Mouse (Mus musculus) kidney, postnatal 0 days (tissue): ENCODE data around the gene Cabp2. TPM values are rescaled to one million over a fixed set of nuclear protein-coding genes. Genes with fewer than 3 reads are reported as not detected.

Source experiments
- ATAC-seq: fragments of 200-750 bp; cut with Nextera tagmentation; replicated peaks from 2 replicates; pipeline ENCODE4 v1.8.0; 2017; ENCODE audit warnings: low read depth, moderate number of reproducible peaks, moderate TSS enrichment, moderate library complexity; ENCODE audit not compliant: low FRiP score
- DNase-seq: peaks from one replicate; pipeline ENCODE4 v3.0.0-alpha.2; 2016; ENCODE audit warnings: low spot score
- H3K27ac ChIP-seq: fragments of 300-500 bp; sonication (generic); 2 replicates; pipeline ENCODE4 v1.5.1; 2014; ENCODE audit warnings: mild to moderate bottlenecking
- H3K27me3 ChIP-seq: fragments of 300-500 bp; sonication (generic); 2 replicates; pipeline ENCODE4 v1.6.1; 2014; ENCODE audit warnings: low read length, mixed read lengths; ENCODE audit not compliant: insufficient read depth
- H3K36me3 ChIP-seq: fragments of 300-500 bp; sonication (generic); 2 replicates; pipeline ENCODE4 v1.6.1; 2014; ENCODE audit warnings: low read length, mixed read lengths; ENCODE audit not compliant: insufficient read depth
- H3K4me1 ChIP-seq: fragments of 300-500 bp; sonication (generic); replicated peaks from 2 replicates; pipeline ENCODE4 v1.6.1; 2014; ENCODE audit warnings: antibody characterized with exemption, low read length, mixed read lengths; ENCODE audit not compliant: insufficient read depth
- H3K4me2 ChIP-seq: fragments of 300-500 bp; sonication (generic); 2 replicates; pipeline ENCODE4 v1.6.1; 2014; ENCODE audit warnings: mild to moderate bottlenecking, low read length, moderate library complexity, mixed read lengths
- H3K4me3 ChIP-seq: fragments of 300-500 bp; sonication (generic); replicated peaks from 2 replicates; pipeline ENCODE4 v1.5.1; 2014; ENCODE audit warnings: low read depth, low read length
- H3K9ac ChIP-seq: fragments of 300-500 bp; sonication (generic); 2 replicates; pipeline ENCODE4 v1.6.1; 2014; ENCODE audit warnings: low read depth, low read length
- H3K9me3 ChIP-seq: fragments of 300-500 bp; sonication (generic); replicated peaks from 2 replicates; pipeline ENCODE4 v1.6.1; 2016; ENCODE audit warnings: low read length, inconsistent platforms, mixed read lengths
- CTCF ChIP-seq: IDR thresholded peaks from 2 replicates; pipeline ENCODE4 v1.5.1; 2016; ENCODE audit warnings: antibody characterized with exemption, low read depth, mild to moderate bottlenecking, moderate library complexity
- WGBS: fragments of 180-500 bp; shearing (Covaris S2); extraction: QIAGEN DNeasy Blood & Tissue Kit; methylation state at CpG from one replicate; pipeline ENCODE4 v1.1.7; 2014; 5-methylcytosine and 5-hydroxymethylcytosine counted together
- polyA plus RNA-seq: library from polyadenylated mRNA; unstranded; fragments of >200 nt; fragmentation: Nextera tagmentation; extraction: Ambion mirVana; gene quantifications from 2 replicates; pipeline ENCODE4 v1.2.1, GENCODE M21; 2015

The Cabp2 gene
- polyA plus RNA-seq, 1 experiment from 2014 or later: 2.4 TPM

DNA sequence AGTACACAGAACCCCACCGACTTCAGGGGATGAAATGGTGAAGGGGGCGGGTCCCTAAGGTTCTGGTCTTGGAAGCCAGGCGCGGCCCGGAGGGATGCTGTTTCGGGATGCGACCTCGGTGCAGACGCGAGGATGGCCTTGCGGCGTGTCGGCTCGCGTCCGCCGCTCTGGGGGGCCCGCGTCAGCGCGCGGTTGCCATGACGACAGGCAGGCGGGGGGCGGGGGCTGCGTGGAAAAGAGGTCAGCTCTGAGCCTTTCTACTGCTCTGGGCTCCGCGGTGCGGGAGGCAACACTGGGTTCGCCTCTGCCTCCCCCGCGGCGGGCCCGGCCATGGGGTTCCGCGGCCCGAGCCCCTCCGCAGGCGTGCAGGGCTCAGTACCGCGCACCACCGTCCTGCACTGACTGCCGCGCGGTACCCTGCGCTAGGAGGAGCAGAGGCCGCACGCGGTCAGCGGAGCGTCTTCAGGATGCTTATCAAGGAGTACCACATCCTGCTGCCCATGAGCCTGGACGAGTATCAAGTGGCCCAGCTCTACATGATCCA, 19.4 kb downstream of the Cabp2 start:
- Histone ChIP-seq H3K27ac (no peak overlapping the region), H3K9ac (peak overlapping the region; percentile 59), H3K4me3 (peak overlapping the region; percentile 40), H3K27me3 (no peaks in the 10 kb centered on the region), H3K4me1 (peaks cover 26% of the 10 kb centered on the region; the same call in 1 of the 2 replicates), H3K4me2 (peak overlapping the region; percentile 79), H3K9me3 (no peaks in the 10 kb centered on the region), H3K36me3 (0 out of 2 replicates have a peak, but pooled peaks cover 2% of the 10 kb centered on the region)
- no peak for ATAC-seq
- TF ChIP-seq CTCF: no peak
- WGBS: 1% methylated on average over 42 of the region's 52 CpGs
- no peak for DNase-seq

DNA sequence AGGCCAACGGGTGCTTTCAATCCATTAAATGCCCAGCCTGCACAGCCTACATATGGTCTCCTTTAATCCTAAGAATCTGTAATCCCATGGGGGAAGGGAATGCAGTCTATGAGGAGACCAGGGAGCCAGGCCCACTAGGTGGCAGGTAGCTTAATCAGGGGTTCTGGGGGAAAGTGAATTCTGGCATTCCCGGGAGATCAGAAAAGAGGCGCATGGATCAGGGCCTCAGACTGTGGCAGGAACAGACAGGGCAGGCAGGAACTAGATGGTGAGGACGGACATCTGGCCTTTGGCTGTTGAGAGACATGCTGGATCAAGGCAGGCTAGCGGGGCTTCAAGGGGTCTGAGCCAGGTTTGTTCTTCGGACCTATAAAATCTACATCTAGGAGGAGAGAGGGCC, 20.1 kb downstream of the Cabp2 start:
- no peak for TF ChIP-seq CTCF
- ATAC-seq (no peak), DNase-seq (no peak)
- no peaks in the 10 kb centered on the region for H3K9me3 ChIP-seq
- H3K4me1 ChIP-seq: peaks cover 26% of the 10 kb centered on the region; the same call in 1 of the 2 replicates
- H3K4me2 ChIP-seq: peak overlapping the region; percentile 79; the same call in 1 of the 2 replicates
- no peak overlapping the region for H3K4me3 ChIP-seq
- H3K9ac ChIP-seq: no peak overlapping the region
- H3K36me3 ChIP-seq: 0 out of 2 replicates have a peak, but pooled peaks cover 2% of the 10 kb centered on the region
- 78% methylated on average over 6 of the region's 6 CpGs for WGBS
- no peak overlapping the region for H3K27ac ChIP-seq
- H3K27me3 ChIP-seq: no peaks in the 10 kb centered on the region

GRCm38 (mm10) chr19:4102049-4102448, 20.7 kb downstream of the Cabp2 start:
- H3K9ac ChIP-seq: no peak overlapping the region
- 84% methylated on average over 2 of the region's 2 CpGs for WGBS
- no peaks in the 10 kb centered on the region for H3K27me3 ChIP-seq
- DNase-seq (no peak), ATAC-seq (no peak)
- peaks cover 26% of the 10 kb centered on the region; the same call in 1 of the 2 replicates for H3K4me1 ChIP-seq
- no peaks in the 10 kb centered on the region for H3K9me3 ChIP-seq
- H3K27ac ChIP-seq: no peak overlapping the region
- TF ChIP-seq CTCF: no peak
- 0 out of 2 replicates have a peak, but pooled peaks cover 2% of the 10 kb centered on the region for H3K36me3 ChIP-seq
- no peak overlapping the region for H3K4me3 ChIP-seq
- no peak overlapping the region for H3K4me2 ChIP-seq

- H3K4me1 ChIP-seq: peaks cover 22% of the 10 kb centered on the region; the same call in 1 of the 2 replicates
- no peak overlapping the region for H3K4me3 ChIP-seq
- 92% methylated on average over 12 of the region's 12 CpGs for WGBS
- no peak for ATAC-seq
- 0 out of 2 replicates have a peak, but pooled peaks cover 2% of the 10 kb centered on the region for H3K36me3 ChIP-seq
- TF ChIP-seq CTCF: no peak
- H3K9ac ChIP-seq: no peak overlapping the region
- no peak for DNase-seq
- no peaks in the 10 kb centered on the region for H3K9me3 ChIP-seq
- H3K27ac ChIP-seq: no peak overlapping the region
- H3K27me3 ChIP-seq: no peaks in the 10 kb centered on the region
- no peak overlapping the region for H3K4me2 ChIP-seq
These were observed 21.2 kb downstream of the Cabp2 start for GRCm38 (mm10) chr19:4102626-4103025.

DNA sequence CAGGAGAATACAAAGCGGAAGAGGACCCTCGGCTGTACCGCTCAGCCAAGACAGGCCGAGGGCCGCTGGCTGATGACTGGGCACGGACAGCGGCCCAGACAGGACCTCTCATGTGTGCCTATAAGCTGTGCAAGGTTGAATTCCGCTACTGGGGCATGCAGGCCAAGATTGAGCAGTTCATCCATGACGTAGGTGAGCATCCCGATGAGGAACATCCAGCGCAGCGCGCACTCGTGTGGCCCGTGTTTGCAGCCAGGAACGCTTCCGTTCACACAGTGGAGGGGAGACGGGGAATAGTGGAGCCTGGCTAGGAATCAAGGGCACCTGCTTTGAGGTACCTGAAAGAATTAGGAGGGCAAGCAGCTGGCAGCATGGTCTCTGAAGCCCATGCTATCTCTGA, 21.9 kb downstream of the Cabp2 start:
- no peak for DNase-seq
- no peak for TF ChIP-seq CTCF
- no peaks in the 10 kb centered on the region for H3K9me3 ChIP-seq
- H3K4me1 ChIP-seq: peaks cover 18% of the 10 kb centered on the region; the same call in 1 of the 2 replicates
- H3K4me2 ChIP-seq: no peak overlapping the region
- H3K4me3 ChIP-seq: no peak overlapping the region
- H3K9ac ChIP-seq: no peak overlapping the region
- H3K27ac ChIP-seq: no peak overlapping the region
- ATAC-seq: no peak
- 0 out of 2 replicates have a peak, but pooled peaks cover 2% of the 10 kb centered on the region for H3K36me3 ChIP-seq
- WGBS: 91% methylated on average over 18 of the region's 18 CpGs
- H3K27me3 ChIP-seq: no peaks in the 10 kb centered on the region

- Histone ChIP-seq H3K36me3 (0 out of 2 replicates have a peak, but pooled peaks cover 2% of the 10 kb centered on the region), H3K9me3 (no peaks in the 10 kb centered on the region), H3K27ac (no peak overlapping the region), H3K4me2 (no peak overlapping the region), H3K4me3 (no peak overlapping the region), H3K9ac (no peak overlapping the region), H3K4me1 (peaks cover 18% of the 10 kb centered on the region; the same call in 1 of the 2 replicates), H3K27me3 (no peaks in the 10 kb centered on the region)
- no peak for DNase-seq
- WGBS: 80% methylated on average over 3 of the region's 3 CpGs
- ATAC-seq: no peak
- no peak for TF ChIP-seq CTCF
These were observed 22.4 kb downstream of the Cabp2 start for GRCm38 (mm10) chr19:4103792-4104191.
